Mouse (Mus musculus) liver, adult 2 months (tissue): Measurements from ENCODE around the gene 1700016D06Rik. TPM values are rescaled to one million over a fixed set of nuclear protein-coding genes. Genes with fewer than 3 reads are reported as not detected.

Experiments
- DNase-seq: peaks from one replicate; pipeline ENCODE4 v3.0.0-alpha.2; 2011; ENCODE audit warnings: low read depth, low spot score; ENCODE audit errors: extremely low read depth
- H3K27ac ChIP-seq: fragments of 200-500 bp; replicated peaks from 2 replicates; pipeline ENCODE4 v1.5.1; 2012; ENCODE audit warnings: low read depth, mild to moderate bottlenecking, control low read depth, inconsistent platforms, low read length; ENCODE audit not compliant: insufficient read depth
- H3K27me3 ChIP-seq: fragments of 200-500 bp; 2 replicates; pipeline ENCODE4 v1.6.1; 2012; ENCODE audit warnings: mild to moderate bottlenecking, moderate library complexity, low read length, inconsistent platforms; ENCODE audit not compliant: control insufficient read depth, insufficient read depth
- H3K36me3 ChIP-seq: fragments of 200-500 bp; 2 replicates; pipeline ENCODE4 v1.6.1; 2012; ENCODE audit warnings: low read length, inconsistent platforms; ENCODE audit not compliant: control insufficient read depth, insufficient read depth
- H3K4me1 ChIP-seq: fragments of 200-500 bp; 2 replicates; pipeline ENCODE4 v1.6.1; 2011; ENCODE audit warnings: low read length; ENCODE audit not compliant: control insufficient read depth, insufficient read depth
- H3K4me3 ChIP-seq: fragments of 200-500 bp; 2 replicates; pipeline ENCODE4 v1.5.1; 2011; ENCODE audit warnings: low read depth, mild to moderate bottlenecking, control low read depth, low read length, moderate library complexity; ENCODE audit not compliant: insufficient read depth
- H3K79me2 ChIP-seq: fragments of 200-500 bp; 2 replicates; pipeline ENCODE4 v1.6.1; 2012; ENCODE audit warnings: inconsistent platforms, mild to moderate bottlenecking, low read length, moderate library complexity; ENCODE audit not compliant: control insufficient read depth, insufficient read depth
- H3K9ac ChIP-seq: fragments of 200-500 bp; 2 replicates; pipeline ENCODE4 v1.6.1; 2012; ENCODE audit warnings: low read depth, mild to moderate bottlenecking, control low read depth, inconsistent platforms, low read length
- CTCF ChIP-seq: fragments of 200-500 bp; IDR thresholded peaks from 2 replicates; pipeline ENCODE4 v1.5.1; 2011; ENCODE audit warnings: low read depth, low read length, control low read depth
- POLR2A ChIP-seq: fragments of 200-500 bp; IDR thresholded peaks from 2 replicates; pipeline ENCODE4 v1.6.1; 2011; ENCODE audit warnings: low read length, control low read depth; ENCODE audit not compliant: insufficient read depth; ENCODE audit errors: extremely low read depth
- WGBS: fragments of 180-500 bp; shearing (Covaris S2); methylation state at CpG from one replicate; pipeline ENCODE4 v1.1.7; 2018; 5-methylcytosine and 5-hydroxymethylcytosine counted together
- polyA plus RNA-seq: library from polyadenylated mRNA; depleted of rRNA; stranded (reverse); fragments of >200 nt; gene quantifications from 2 replicates; pipeline ENCODE4 v1.2.3, GENCODE M21; 2012
- total RNA-seq: library from RNA; depleted of rRNA; stranded (reverse); fragments of >200 nt; gene quantifications from 2 replicates; pipeline ENCODE4 v1.2.3, GENCODE M21; 2014

Gene 1700016D06Rik
- total and polyA plus RNA-seq, 2 experiments = not detected

- 20% methylated on average over 7 of the region's 7 CpGs for WGBS
- no peak for TF ChIP-seq CTCF
- no peak for TF ChIP-seq POLR2A
- H3K36me3 ChIP-seq = peaks cover 5% of the 10 kb centered on the region; the same call in 1 of the 2 replicates
- H3K4me3 ChIP-seq = no peak overlapping the region
- peaks cover 19% of the 10 kb centered on the region; the same call in 1 of the 2 replicates for H3K4me1 ChIP-seq
- no peak for DNase-seq
- H3K79me2 ChIP-seq = peaks cover 5% of the 10 kb centered on the region; the same call in 1 of the 2 replicates
- H3K27ac ChIP-seq = peak overlapping the region; percentile 14
- no peaks in the 10 kb centered on the region for H3K27me3 ChIP-seq
- no peak overlapping the region for H3K9ac ChIP-seq
These were observed 67.4 kb downstream of the 1700016D06Rik start for GRCm38 (mm10) chr8:11633414-11633813.

- H3K36me3 ChIP-seq = peaks cover 10% of the 10 kb centered on the region
- no peaks in the 10 kb centered on the region for H3K27me3 ChIP-seq
- no peak overlapping the region for H3K4me3 ChIP-seq
- peak; percentile 80 for DNase-seq
- WGBS = 3% methylated on average over 2 of the region's 2 CpGs
- TF ChIP-seq CTCF = no peak
- TF ChIP-seq POLR2A = no peak
- no peak overlapping the region for H3K27ac ChIP-seq
- no peak overlapping the region for H3K9ac ChIP-seq
- H3K79me2 ChIP-seq = peaks cover 5% of the 10 kb centered on the region; the same call in 1 of the 2 replicates
- H3K4me1 ChIP-seq = peaks cover 19% of the 10 kb centered on the region; the same call in 1 of the 2 replicates
These were observed 68.5 kb downstream of the 1700016D06Rik start for GRCm38 (mm10) chr8:11632406-11632805.

GRCm38 (mm10) chr8:11629206-11629605, 71.7 kb downstream of the 1700016D06Rik start:
- Histone ChIP-seq H3K4me3 (no peak overlapping the region), H3K27ac (no peak overlapping the region), H3K9ac (no peak overlapping the region), H3K4me1 (peaks cover 14% of the 10 kb centered on the region; the same call in 1 of the 2 replicates), H3K27me3 (no peaks in the 10 kb centered on the region), H3K79me2 (peaks cover 5% of the 10 kb centered on the region; the same call in 1 of the 2 replicates), H3K36me3 (peaks cover 21% of the 10 kb centered on the region)
- TF ChIP-seq POLR2A (no peak), CTCF (no peak)
- 93% methylated on average over 5 of the region's 5 CpGs for WGBS
- no peak for DNase-seq

GRCm38 (mm10) chr8:11628506-11629132, 72.2 kb downstream of the 1700016D06Rik start:
- Histone ChIP-seq H3K79me2 (peaks cover 5% of the 10 kb centered on the region; the same call in 1 of the 2 replicates), H3K9ac (no peak overlapping the region), H3K36me3 (peaks cover 23% of the 10 kb centered on the region), H3K27ac (no peak overlapping the region), H3K4me1 (peaks cover 11% of the 10 kb centered on the region; the same call in 1 of the 2 replicates), H3K4me3 (no peak overlapping the region), H3K27me3 (no peaks in the 10 kb centered on the region)
- no peak for DNase-seq
- TF ChIP-seq CTCF (no peak), POLR2A (no peak)
- WGBS = 88% methylated on average over 7 of the region's 7 CpGs

GRCm38 (mm10) chr8:11627717-11628116, 73.1 kb downstream of the 1700016D06Rik start:
- Histone ChIP-seq H3K4me1 (peaks cover 4% of the 10 kb centered on the region; the same call in 1 of the 2 replicates), H3K36me3 (peaks cover 25% of the 10 kb centered on the region), H3K9ac (no peak overlapping the region), H3K79me2 (peaks cover 5% of the 10 kb centered on the region; the same call in 1 of the 2 replicates), H3K27ac (no peak overlapping the region), H3K4me3 (no peak overlapping the region), H3K27me3 (no peaks in the 10 kb centered on the region)
- no peak for DNase-seq
- WGBS = 77% methylated on average over 9 of the region's 9 CpGs
- TF ChIP-seq CTCF = no peak
- no peak for TF ChIP-seq POLR2A

GRCm38 (mm10) chr8:11625084-11625483, 75.8 kb downstream of the 1700016D06Rik start:
- Histone ChIP-seq H3K4me3 (no peak overlapping the region), H3K4me1 (0 out of 2 replicates have a peak, but pooled peaks cover 2% of the 10 kb centered on the region), H3K27ac (no peak overlapping the region), H3K36me3 (peaks cover 35% of the 10 kb centered on the region), H3K79me2 (no peaks in the 10 kb centered on the region), H3K27me3 (no peaks in the 10 kb centered on the region), H3K9ac (no peak overlapping the region)
- TF ChIP-seq CTCF (no peak), POLR2A (no peak)
- no peak for DNase-seq
- 86% methylated on average over 4 of the region's 4 CpGs for WGBS
